Mouse (Mus musculus) cerebellum, postnatal 14 days (tissue): Measurements from ENCODE around the gene Bcl2.
"Not testable (repeated sequence)": the region's sequence is repeated elsewhere in the genome, so short reads cannot be mapped to it uniquely, and the experiment has no call there.

ENCODE experiments used
- DNase-seq, 2 experiments: peaks; one replicate each; pipeline ENCODE4 v3.0.0; 2021; ENCODE audit warnings: mixed read lengths in 2 of 2

Bcl2 gene

GRCm38 (mm10) chr1:106549025-106549424 lies 165.0 kb downstream of the Bcl2 start:
- no peak for DNase-seq

DNA sequence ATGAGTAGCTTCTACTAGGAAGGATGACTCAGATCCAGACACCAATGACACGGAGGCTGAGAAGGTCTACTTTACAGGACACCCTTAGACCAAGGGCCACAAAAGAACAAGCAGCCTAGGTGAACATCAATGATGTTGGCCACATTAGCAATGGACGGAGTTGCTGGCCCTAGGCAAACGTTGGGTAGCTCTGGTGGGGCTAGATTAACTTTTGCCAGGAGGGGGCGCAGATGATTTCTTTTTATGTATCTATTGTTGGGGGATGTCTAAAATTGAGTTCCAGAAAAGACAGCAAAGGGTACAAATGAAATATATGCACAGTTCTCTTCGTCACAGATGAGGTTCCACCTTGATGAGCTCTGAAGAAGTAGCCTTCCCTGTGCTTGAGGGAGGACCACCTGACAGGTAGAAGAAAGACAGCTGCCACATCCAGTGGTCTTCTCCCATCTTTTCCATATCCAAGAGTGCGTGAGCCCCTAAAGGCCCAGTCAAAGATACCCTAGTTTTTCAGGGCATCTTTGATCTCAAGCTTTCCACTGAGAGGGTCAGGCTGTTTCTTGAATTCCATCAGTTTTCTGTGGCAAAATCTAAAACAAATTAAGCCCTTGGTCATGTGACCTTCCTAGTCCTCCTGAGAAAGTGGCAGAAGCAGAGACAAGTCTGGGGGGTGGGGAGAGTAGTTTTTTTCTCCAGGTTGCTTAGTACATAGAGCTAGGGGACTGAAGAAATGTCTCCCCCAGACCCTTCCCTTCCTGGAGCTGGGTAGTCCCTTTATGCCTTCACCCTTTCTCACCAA lies 169.1 kb downstream of the Bcl2 start:
- DNase-seq, result peak; percentile 61 to 72

- DNase-seq, result peak; percentile 75 to 81
These were observed 171.3 kb downstream of the Bcl2 start for GRCm38 (mm10) chr1:106542731-106543130.

GRCm38 (mm10) chr1:106541851-106542250 lies 172.2 kb downstream of the Bcl2 start:
- DNase-seq, result no peak

- DNase-seq, result no peak
These were observed 173.9 kb downstream of the Bcl2 start for GRCm38 (mm10) chr1:106540130-106540529.

DNA sequence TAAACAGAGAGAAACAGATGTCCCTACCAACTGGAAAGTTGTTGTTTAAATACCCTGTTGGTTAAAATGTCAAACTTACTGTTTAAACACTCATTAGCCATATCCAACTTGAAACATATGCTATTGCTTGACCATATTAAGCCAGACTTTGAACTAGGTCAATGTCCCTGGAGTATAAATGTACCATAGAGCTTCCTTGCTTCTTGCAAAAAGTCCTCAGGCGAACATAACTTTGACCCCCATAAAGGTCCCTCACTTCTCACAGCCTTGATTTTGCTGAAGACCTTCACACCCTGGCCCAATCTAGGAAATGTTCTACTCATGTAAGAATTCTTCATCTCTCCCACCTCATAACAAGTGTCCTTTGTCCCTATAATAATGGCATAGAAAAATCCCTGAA lies 175.0 kb downstream of the Bcl2 start:
- no peak for DNase-seq

DNA sequence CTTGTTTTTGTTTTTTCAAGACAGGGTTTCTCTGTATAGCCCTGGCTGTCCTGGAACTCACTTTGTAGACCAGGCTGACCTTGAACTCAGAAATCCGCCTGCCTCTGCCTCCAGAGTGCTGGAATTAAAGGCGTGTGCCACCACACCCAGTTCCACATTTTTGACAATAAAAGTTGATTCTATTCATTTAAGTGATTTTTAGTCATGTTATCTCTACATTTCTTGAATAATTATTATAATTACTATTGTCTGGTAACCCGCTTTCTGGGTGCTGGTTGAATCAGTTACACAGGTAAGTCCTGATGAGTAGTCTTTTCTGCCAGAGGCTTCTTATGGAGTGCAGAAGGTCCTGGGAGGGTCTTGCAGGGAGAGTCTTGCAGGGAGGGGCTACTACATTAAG lies 179.2 kb downstream of the Bcl2 start:
- not testable (repeated sequence) for DNase-seq

DNA sequence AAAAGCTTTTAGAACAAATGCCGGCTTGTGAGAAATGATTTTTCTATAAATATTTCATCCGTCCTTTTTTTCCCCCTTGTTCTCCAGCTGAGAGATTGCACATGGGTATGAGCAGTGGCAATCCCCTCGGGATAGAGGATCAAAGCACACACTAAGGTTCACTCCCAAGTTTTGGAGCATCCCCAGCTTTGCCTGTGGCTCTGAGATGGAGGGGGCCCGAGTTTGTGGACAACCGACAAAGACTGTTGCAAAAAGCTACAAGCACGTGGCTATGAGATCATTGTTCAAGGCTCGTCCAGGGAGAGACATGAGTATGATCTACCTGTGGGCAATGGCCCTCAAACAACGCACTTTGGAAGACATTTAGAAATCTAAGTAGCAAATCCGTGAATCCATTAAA lies 184.5 kb downstream of the Bcl2 start:
- no peak for DNase-seq

GRCm38 (mm10) chr1:106527537-106527936 lies 186.5 kb downstream of the Bcl2 start:
- DNase-seq, result no peak

- DNase-seq, result peak; percentile 17 to 40
These were observed 187.3 kb downstream of the Bcl2 start for GRCm38 (mm10) chr1:106526751-106527150.

GRCm38 (mm10) chr1:106526112-106526511 lies 188.0 kb downstream of the Bcl2 start:
- no peak for DNase-seq

DNA sequence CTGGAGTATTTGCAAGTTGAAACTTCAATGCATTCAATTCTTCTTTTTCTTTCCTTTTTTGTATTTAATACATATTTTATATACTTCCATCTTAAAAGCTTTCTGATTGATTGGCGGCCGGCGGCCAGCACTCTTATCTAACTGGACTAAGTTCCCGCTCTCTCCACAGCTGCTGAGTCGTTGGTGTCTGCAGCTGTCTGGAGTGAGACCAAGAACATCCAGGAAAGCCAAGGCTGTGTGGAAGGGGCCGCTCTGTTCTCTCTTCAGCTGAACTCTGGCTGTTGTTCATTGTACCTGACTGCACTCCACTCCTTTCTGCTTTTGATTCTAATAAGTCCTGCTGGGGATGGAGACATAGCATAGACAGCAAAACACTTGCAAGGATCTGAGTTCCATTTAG lies 190.3 kb downstream of the Bcl2 start:
- DNase-seq, result no peak

- DNase-seq, result no peak
These were observed 191.1 kb downstream of the Bcl2 start for GRCm38 (mm10) chr1:106523009-106523408.

DNA sequence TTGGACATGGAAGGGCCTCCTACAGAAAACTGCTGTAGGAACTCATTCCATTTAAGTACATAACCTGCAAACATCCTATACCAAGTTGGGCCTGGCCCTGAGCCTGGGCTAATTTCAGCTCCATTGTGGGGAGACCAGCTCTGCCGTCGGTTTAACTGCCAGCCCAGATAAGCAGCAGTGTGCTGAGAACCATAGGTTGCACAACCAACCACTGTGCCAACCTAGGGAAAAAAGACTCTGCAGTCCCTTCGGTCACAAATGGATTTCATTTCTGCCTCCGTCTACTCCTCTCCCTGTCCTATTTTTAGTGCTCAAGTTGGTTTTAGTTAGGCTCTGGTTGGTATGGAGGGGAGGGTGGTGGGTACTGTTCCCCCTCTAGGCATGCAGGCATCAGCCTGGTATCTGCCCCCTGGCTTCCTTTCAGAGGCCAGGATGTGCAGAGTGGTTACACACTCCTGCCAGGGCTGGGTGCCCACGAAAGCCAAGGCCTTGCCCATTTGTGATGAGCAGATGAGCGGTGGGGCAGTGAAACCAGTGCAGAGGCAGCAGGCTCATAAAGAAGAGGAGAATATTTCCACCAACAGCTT lies 196.4 kb downstream of the Bcl2 start:
- DNase-seq, result no peak

DNA sequence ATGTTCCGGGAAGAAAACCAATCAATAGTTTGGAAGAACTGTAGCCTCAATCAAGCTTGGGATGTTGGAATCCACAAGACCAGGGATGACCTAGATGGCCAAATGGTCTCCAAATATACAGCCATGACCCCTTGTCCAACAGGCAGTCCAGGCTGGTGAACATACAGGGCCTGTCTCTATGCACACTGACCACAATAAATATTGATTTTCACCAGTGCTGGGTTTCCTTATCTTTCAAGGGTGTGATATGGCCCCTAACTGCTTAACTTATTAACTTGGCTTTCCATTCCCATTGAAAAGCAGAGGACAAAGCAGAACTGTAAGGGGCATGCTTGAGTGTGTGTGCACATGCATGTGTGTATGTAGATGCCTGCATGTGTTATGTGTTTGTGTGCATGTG lies 197.0 kb downstream of the Bcl2 start:
- no peak for DNase-seq

GRCm38 (mm10) chr1:106515611-106516010 lies 198.5 kb downstream of the Bcl2 start:
- DNase-seq, result no peak

DNA sequence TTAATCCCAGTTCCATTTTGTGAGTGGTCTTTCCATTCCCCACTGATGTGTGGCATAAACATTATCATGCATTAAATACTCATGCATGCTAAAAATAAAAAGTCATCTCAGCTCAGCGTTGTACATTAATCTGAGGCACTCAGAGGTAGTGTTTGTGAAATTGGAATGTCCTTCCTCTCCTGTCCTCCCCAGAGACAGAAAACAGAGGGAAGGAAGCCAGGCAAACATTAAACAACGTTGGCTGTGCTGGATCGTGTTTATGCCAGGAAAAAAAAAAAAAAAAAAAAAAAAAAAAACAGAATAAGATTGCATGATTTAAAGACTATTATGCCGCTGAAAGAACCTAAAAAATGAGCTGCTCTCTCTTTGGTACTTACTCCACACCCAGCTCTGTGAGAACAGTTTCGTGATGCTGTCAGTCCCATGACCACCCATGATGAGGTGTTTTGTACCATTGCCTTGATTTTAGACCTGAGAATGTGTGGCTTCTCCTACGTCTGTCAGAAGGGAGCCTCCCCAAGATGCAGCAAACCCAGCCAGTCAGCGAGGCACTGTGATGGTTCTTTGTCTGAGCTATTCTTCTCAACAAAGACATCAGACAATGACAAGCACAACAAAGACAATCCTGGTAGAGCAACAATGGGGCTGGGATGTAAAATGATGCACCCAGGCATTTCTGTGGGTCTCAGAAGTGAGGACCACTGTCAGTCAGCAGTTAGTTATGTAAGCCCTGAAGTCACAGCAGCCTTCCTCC lies 200.0 kb downstream of the Bcl2 start:
- DNase-seq, result no peak

GRCm38 (mm10) chr1:106513481-106513880 lies 200.6 kb downstream of the Bcl2 start:
- DNase-seq, result no peak

DNA sequence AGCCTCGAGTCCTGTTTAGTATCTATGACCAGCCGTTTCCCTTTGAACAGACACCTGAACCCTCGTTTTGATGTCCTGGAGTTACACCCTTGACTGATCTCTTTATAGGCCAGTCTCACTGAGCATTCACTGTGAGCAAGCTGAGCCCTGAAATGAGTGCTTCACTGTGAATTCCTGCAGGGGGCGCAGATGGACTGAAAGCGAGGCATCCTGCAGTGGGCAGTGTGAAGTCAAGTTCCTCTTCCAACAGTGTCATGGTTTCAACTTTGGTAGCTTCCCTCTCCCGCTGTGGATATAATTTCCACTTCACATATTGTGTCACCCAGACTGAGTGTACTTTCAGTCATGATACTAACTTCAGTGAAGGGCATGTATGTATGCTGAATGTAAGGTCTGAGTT lies 202.5 kb downstream of the Bcl2 start:
- DNase-seq, result peak; percentile 69 to 77

GRCm38 (mm10) chr1:106507556-106507955 lies 206.5 kb downstream of the Bcl2 start:
- DNase-seq, result no peak

DNA sequence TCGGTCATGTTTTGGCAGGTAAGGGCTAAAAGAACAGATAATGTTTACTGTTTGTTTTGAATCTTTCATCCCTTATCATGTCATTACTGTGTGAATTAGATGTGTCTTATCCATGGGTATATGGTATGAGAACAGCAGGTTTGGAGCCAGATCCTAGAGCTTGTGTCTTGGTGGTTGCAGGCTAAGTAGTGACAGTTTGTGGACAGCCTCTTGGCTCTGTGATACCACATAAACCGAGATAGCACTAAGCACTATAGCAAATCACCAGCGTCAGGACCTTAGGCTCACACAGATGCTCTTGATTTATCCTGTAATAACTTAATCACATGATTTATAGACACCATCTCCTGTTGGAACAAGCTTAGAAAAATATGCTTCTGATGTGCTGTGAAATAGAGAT lies 210.2 kb downstream of the Bcl2 start:
- DNase-seq, result no peak

DNA sequence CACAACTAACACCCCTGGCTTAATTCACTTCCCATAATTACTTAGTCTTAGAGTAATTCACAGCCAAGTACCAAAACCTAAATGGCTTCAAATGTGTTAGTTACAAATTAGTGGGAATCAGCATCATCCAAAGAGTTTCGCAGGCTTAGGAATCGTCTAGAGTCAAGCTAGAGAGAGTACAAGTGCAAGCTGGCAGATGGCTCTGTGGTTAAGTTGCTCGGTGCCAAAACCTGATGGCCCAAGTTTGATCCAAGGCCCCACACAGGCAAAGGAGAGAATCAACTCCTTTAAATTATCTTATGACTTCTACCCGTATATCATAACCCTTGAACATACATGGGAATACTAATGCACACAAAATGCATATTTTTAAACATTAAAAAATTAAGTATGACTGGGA lies 210.7 kb downstream of the Bcl2 start:
- DNase-seq, result peak; percentile 28 to 57

DNA sequence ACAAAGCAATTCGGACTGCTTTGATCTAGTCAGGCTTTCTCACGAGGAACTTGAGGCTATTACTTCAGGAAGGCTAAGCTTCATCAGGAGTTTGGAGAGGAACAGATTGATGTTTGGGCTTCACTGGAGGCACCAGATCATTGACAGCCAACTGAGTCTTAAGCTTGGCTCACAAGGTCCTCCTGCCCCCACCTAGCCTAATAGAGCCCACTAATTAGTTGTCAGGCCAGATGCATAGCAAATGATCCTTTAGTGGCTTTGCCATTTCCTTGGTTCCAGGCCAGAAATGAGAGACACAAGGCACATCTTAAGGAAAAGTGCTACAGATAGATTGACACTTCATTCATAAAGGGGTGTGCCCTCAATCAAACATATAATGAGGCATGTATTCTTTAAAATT lies 216.1 kb downstream of the Bcl2 start:
- DNase-seq, result no peak
